7 mouse cellular contexts compared by ENCODE assay signal in genomic region chr4:154636053-154636433, GRCm38 (mm10). TPM values are rescaled to one million over a fixed set of nuclear protein-coding genes. Genes with fewer than 3 reads are reported as not detected.
DNase-seq lines count a peak whose midpoint lies in the region; ATAC-seq and TF ChIP-seq lines count a peak whose summit lies in the region.

No protein-coding gene starts in this region.

- H3K4me3 ChIP-seq in testis, adult 2 months (ENCODE audit: control insufficient read depth, low read depth, low read length): peak overlapping the region; percentile 47
- H3K4me3 ChIP-seq in forebrain, embryonic 14.5 days (ENCODE audit: low read depth, low read length): peak overlapping the region; percentile 66
- peak overlapping the region; percentile 79 for H3K4me3 ChIP-seq in intestine, embryonic 16.5 days (ENCODE audit: low read length)
- peak overlapping the region; percentile 63 for H3K4me3 ChIP-seq in lung, adult 2 months (replicated peaks; ENCODE audit: extremely low read depth, low read depth, low read length)
- peak overlapping the region; percentile 71 for H3K4me3 ChIP-seq in stomach, embryonic 16.5 days (replicated peaks; ENCODE audit: low read length)

- WGBS in forebrain, embryonic 14.5 days: under 1% methylated on average over 18 of the region's 30 CpGs
- WGBS in intestine, embryonic 16.5 days: under 1% methylated on average over 23 of the region's 30 CpGs
- WGBS in lung, adult 2 months: 0% methylated on average over 25 of the region's 30 CpGs
- under 1% methylated on average over 28 of the region's 30 CpGs for WGBS in stomach, embryonic 16.5 days

- TF ChIP-seq POLR2A in testis, adult 2 months (IDR thresholded peaks at IDR 0.05; ENCODE audit: control insufficient read depth, low read depth, low read length): no peak
- TF ChIP-seq POLR2A in lung, adult 2 months (IDR thresholded peaks at IDR 0.05; ENCODE audit: borderline replicate concordance, extremely low read depth, low read depth, low read length): no peak

- H3K36me3 ChIP-seq in testis, adult 2 months (ENCODE audit: control insufficient read depth, insufficient read depth, low read length): no peaks in the 10 kb centered on the region
- H3K36me3 ChIP-seq in forebrain, embryonic 14.5 days (ENCODE audit: control insufficient read depth, insufficient read depth, low read length): no peaks in the 10 kb centered on the region
- H3K36me3 ChIP-seq in intestine, embryonic 16.5 days (ENCODE audit: control insufficient read depth, insufficient read depth, low read length): no peaks in the 10 kb centered on the region
- H3K36me3 ChIP-seq in stomach, embryonic 16.5 days (ENCODE audit: control insufficient read depth, insufficient read depth, low read length): no peaks in the 10 kb centered on the region

- TF ChIP-seq CTCF in testis, adult 2 months (IDR thresholded peaks at IDR 0.05; ENCODE audit: control insufficient read depth, insufficient read depth, insufficient replicate concordance, low read depth, low read length): no peak
- TF ChIP-seq CTCF in lung, adult 2 months (IDR thresholded peaks at IDR 0.05; ENCODE audit: insufficient read depth, low read length): no peak

- peak overlapping the region; percentile 94 for H3K9ac ChIP-seq in forebrain, embryonic 14.5 days (ENCODE audit: low read length)
- H3K9ac ChIP-seq in intestine, embryonic 16.5 days (ENCODE audit: low read depth, low read length): peak overlapping the region; percentile 87
- H3K9ac ChIP-seq in stomach, embryonic 16.5 days (ENCODE audit: low read length): peak overlapping the region; percentile 87

- H3K9me3 ChIP-seq in forebrain, embryonic 14.5 days (replicated peaks; ENCODE audit: control insufficient read depth, low read length): no peaks in the 10 kb centered on the region
- H3K9me3 ChIP-seq in intestine, embryonic 16.5 days (ENCODE audit: control insufficient read depth, low read length): no peaks in the 10 kb centered on the region
- no peaks in the 10 kb centered on the region for H3K9me3 ChIP-seq in stomach, embryonic 16.5 days (replicated peaks; ENCODE audit: control insufficient read depth, low read length)

- DNase-seq in testis, postnatal 14 days (ENCODE audit: low spot score): no peak
- peak; percentile 89 for DNase-seq in forebrain, embryonic 14.5 days (ENCODE audit: low spot score)
- peak; percentile 59 for DNase-seq in lung, adult 2 months

- peak overlapping the region; percentile 83 for H3K4me2 ChIP-seq in forebrain, embryonic 14.5 days (ENCODE audit: low read length)
- peak overlapping the region; percentile 91 for H3K4me2 ChIP-seq in intestine, embryonic 16.5 days (ENCODE audit: low read depth, low read length)
- peak overlapping the region; percentile 88 for H3K4me2 ChIP-seq in stomach, embryonic 16.5 days (ENCODE audit: low read depth, low read length)

- H3K27me3 ChIP-seq in testis, adult 2 months (ENCODE audit: control insufficient read depth, insufficient read depth, low read length): peaks cover 17% of the 10 kb centered on the region
- H3K27me3 ChIP-seq in forebrain, embryonic 14.5 days (replicated peaks; ENCODE audit: control insufficient read depth, insufficient read depth, low read length): peaks cover 38% of the 10 kb centered on the region
- H3K27me3 ChIP-seq in intestine, embryonic 16.5 days (replicated peaks; ENCODE audit: control insufficient read depth, insufficient read depth, low read length): peaks cover 66% of the 10 kb centered on the region
- peaks cover 75% of the 10 kb centered on the region for H3K27me3 ChIP-seq in stomach, embryonic 16.5 days (ENCODE audit: control insufficient read depth, insufficient read depth, low read length)

- ATAC-seq in forebrain, embryonic 14.5 days: peak; percentile 50
- peak; percentile 58 for ATAC-seq in intestine, embryonic 16.5 days
- ATAC-seq in stomach, embryonic 16.5 days (ENCODE audit: insufficient read depth, low FRiP score): peak; percentile 63; the same call in 1 of the 2 replicates
- ATAC-seq in CD4-positive, CD25-positive, alpha-beta regulatory T cell, adult 4 months: no peak

- peaks cover 26% of the 10 kb centered on the region for H3K4me1 ChIP-seq in testis, adult 2 months (ENCODE audit: control insufficient read depth, insufficient read depth, low read length)
- peaks cover 29% of the 10 kb centered on the region for H3K4me1 ChIP-seq in forebrain, embryonic 14.5 days (ENCODE audit: control insufficient read depth, insufficient read depth, low read length)
- peaks cover 25% of the 10 kb centered on the region for H3K4me1 ChIP-seq in intestine, embryonic 16.5 days (ENCODE audit: control insufficient read depth, insufficient read depth, low read length)
- 0 out of 2 replicates have a peak, but pooled peaks cover 2% of the 10 kb centered on the region for H3K4me1 ChIP-seq in lung, adult 2 months (ENCODE audit: control insufficient read depth, insufficient read depth, low read length)
- H3K4me1 ChIP-seq in stomach, embryonic 16.5 days (ENCODE audit: control insufficient read depth, insufficient read depth, low read length): peaks cover 9% of the 10 kb centered on the region; the same call in 1 of the 2 replicates

- no peak overlapping the region for H3K27ac ChIP-seq in testis, adult 2 months (ENCODE audit: control insufficient read depth, insufficient read depth, low read depth, low read length)
- H3K27ac ChIP-seq in forebrain, embryonic 14.5 days (ENCODE audit: low read depth, low read length): peak overlapping the region; percentile 95
- peak overlapping the region; percentile 90 for H3K27ac ChIP-seq in intestine, embryonic 16.5 days (ENCODE audit: low read length)
- peak overlapping the region; percentile 93 for H3K27ac ChIP-seq in stomach, embryonic 16.5 days (ENCODE audit: low read length)

RNA-seq across cellular contexts. Expression of gene Prdm16, which starts 0.6 kb away (rescaled TPM):
- 3.0 and 3.4 TPM in 2 replicates for polyA plus RNA-seq in testis, adult 2 months (2012; rRNA removed)
- polyA plus RNA-seq in forebrain, embryonic 14.5 days (2014; fragmentation: Nextera tagmentation; extraction: Ambion mirVana): 20.6 and 25.0 TPM in 2 replicates
- 15.2 and 17.6 TPM in 2 replicates for polyA plus RNA-seq in intestine, embryonic 16.5 days (2015; fragmentation: Nextera tagmentation; extraction: Ambion mirVana)
- 17.7 and 18.3 TPM in 2 replicates for polyA plus RNA-seq in lung, adult 2 months (2012; rRNA removed)
- 23.2 and 23.5 TPM in 2 replicates for polyA plus RNA-seq in stomach, embryonic 16.5 days (2015; fragmentation: Nextera tagmentation; extraction: Ambion mirVana)
- 1 to 10 TPM; 2.2 to 2.7 TPM for polyA plus RNA-seq in CD4-positive, CD25-positive, alpha-beta regulatory T cell, adult 4 months (2017; shearing (Covaris generic))

RNA-seq across cellular contexts. Expression of gene Actrt2, which starts 31.6 kb away (rescaled TPM):
- 646 and 664 TPM in 2 replicates for polyA plus RNA-seq in testis, adult 2 months (2012; rRNA removed)
- polyA plus RNA-seq in forebrain, embryonic 14.5 days (2014; fragmentation: Nextera tagmentation; extraction: Ambion mirVana): not detected in 2 replicates
- polyA plus RNA-seq in intestine, embryonic 16.5 days (2015; fragmentation: Nextera tagmentation; extraction: Ambion mirVana): not detected in 2 replicates
- polyA plus RNA-seq in lung, adult 2 months (2012; rRNA removed): not detected in 2 replicates
- not detected in 2 replicates for polyA plus RNA-seq in stomach, embryonic 16.5 days (2015; fragmentation: Nextera tagmentation; extraction: Ambion mirVana)
- not detected for polyA plus RNA-seq in CD4-positive, CD25-positive, alpha-beta regulatory T cell, adult 4 months (2017; shearing (Covaris generic))

Comparison
In these comparisons a context has a peak if more than half of its experiments do, and no peak if none do; other contexts are left out.
1. RNA of gene Actrt2, which starts 31.6 kb away (polyA plus RNA-seq): 646 to 664 TPM in testis, adult 2 months; not detected in forebrain, embryonic 14.5 days, not detected in intestine, embryonic 16.5 days, not detected in lung, adult 2 months, not detected in stomach, embryonic 16.5 days and not detected in CD4-positive, CD25-positive, alpha-beta regulatory T cell, adult 4 months; every median in the first group is over 100 times any median in the second.
2. Peak in every context shown above with its lines, with median percentiles within 50 percentile points of each other: H3K4me3 ChIP-seq, H3K4me2 ChIP-seq and H3K9ac ChIP-seq.